Comparison of ENCODE assay signal across 9 mouse cellular contexts in the genomic region with DNA sequence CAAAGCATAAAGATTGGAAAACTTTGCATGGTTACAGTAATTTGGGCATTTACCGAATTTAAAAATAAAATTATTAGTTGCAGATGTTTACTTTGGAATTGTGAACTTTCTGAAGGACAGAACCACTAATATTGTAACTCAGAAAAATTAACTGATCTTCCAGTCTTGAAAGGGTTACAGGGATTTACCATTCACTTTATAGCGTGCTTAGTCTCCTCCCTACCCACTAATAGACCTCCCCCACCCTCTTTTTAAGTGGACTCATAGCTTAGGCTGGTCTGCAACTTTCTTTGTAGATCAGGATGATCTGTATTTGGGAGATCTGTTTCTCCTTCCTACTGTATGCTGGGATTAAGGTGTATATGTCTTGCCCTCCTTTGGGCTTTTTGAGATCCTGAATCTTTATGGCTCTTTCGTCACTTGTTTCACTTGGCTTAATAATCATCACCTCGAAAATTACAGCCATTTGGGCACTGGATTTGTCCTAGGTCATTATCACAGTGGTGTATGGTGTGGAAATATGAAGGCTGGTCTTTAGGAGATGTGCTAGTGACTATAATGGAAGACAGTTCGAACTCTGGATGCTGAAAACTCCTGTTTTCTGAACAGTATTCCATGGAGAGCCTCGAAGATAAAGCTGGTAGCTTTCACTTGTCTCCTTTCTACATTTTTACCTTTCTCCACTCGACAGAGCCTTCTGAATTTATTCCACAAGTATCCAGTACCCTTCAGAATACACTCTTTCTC. TPM values are rescaled to one million over a fixed set of nuclear protein-coding genes. Genes with fewer than 3 reads are reported as not detected.
DNase-seq lines count a peak whose midpoint lies in the region; ATAC-seq and TF ChIP-seq lines count a peak whose summit lies in the region.
"Had no signal": no experiment of that assay in that cellular context is flagged by ENCODE, and none has a peak within 500 bp of the region (broad histone marks: within the 10 kb centered on the region; RNA-seq: fewer than 3 reads in every experiment).

No protein-coding gene starts in this region.

- no peak for ATAC-seq in forebrain, embryonic 15.5 days (replicated peaks)
- no peak for ATAC-seq in liver, embryonic 16.5 days (ENCODE audit: low read depth)

- H3K4me2 ChIP-seq in forebrain, embryonic 15.5 days (replicated peaks): peak overlapping the region; percentile 82
- peak overlapping the region; percentile 64 for H3K4me2 ChIP-seq in liver, embryonic 16.5 days (ENCODE audit: low read depth, low read length)

- H3K9ac ChIP-seq in forebrain, embryonic 15.5 days (replicated peaks): peak overlapping the region; percentile 32
- peak overlapping the region; percentile 84 for H3K9ac ChIP-seq in liver, embryonic 16.5 days (ENCODE audit: low read depth, low read length)

- WGBS in forebrain, embryonic 15.5 days: 13% methylated on average over 7 of the region's 7 CpGs
- WGBS in liver, embryonic 16.5 days (ENCODE audit: insufficient replicate concordance): 14% methylated on average over 7 of the region's 7 CpGs

- 0 out of 2 replicates have a peak overlapping the region, but pooled peaks have one; percentile 14 for H3K27ac ChIP-seq in forebrain, embryonic 15.5 days (replicated peaks)
- H3K27ac ChIP-seq in liver, embryonic 16.5 days (ENCODE audit: low read length): peak overlapping the region; percentile 87

- H3K4me3 ChIP-seq in E14TG2a.4 (replicated peaks; ENCODE audit: low read length): peak overlapping the region; percentile 83
- peak overlapping the region; percentile 58 for H3K4me3 ChIP-seq in forebrain, embryonic 15.5 days
- peak overlapping the region; percentile 65 for H3K4me3 ChIP-seq in liver, embryonic 16.5 days (ENCODE audit: low read depth, low read length)

- H3K9me3 ChIP-seq in E14TG2a.4 (ENCODE audit: low read length): no peaks in the 10 kb centered on the region
- no peaks in the 10 kb centered on the region for H3K9me3 ChIP-seq in forebrain, embryonic 15.5 days
- no peaks in the 10 kb centered on the region for H3K9me3 ChIP-seq in liver, embryonic 16.5 days (replicated peaks; ENCODE audit: control insufficient read depth, low read length)

- H3K36me3 ChIP-seq in E14TG2a.4 (ENCODE audit: insufficient read depth, low read length): no peaks in the 10 kb centered on the region; the same call in 1 of the 2 replicates
- no peaks in the 10 kb centered on the region for H3K36me3 ChIP-seq in forebrain, embryonic 15.5 days
- H3K36me3 ChIP-seq in liver, embryonic 16.5 days (ENCODE audit: control insufficient read depth, insufficient read depth): no peaks in the 10 kb centered on the region

- peaks cover 37% of the 10 kb centered on the region for H3K4me1 ChIP-seq in E14TG2a.4 (replicated peaks; ENCODE audit: low read depth, low read length)
- H3K4me1 ChIP-seq in forebrain, embryonic 15.5 days: peaks cover 47% of the 10 kb centered on the region
- peaks cover 29% of the 10 kb centered on the region for H3K4me1 ChIP-seq in liver, embryonic 16.5 days (ENCODE audit: control insufficient read depth, low read depth, low read length)

- TF ChIP-seq CTCF in E14TG2a.4 (conservative IDR thresholded peaks at IDR 0.05; ENCODE audit: low read length): no peak

- DNase-seq in A20 (ENCODE audit: low read depth, low spot score): peak; percentile 52
- no peak for DNase-seq in adrenal gland, adult 2 months
- DNase-seq in B cell, adult 2 months: no peak
- no peak for DNase-seq in urinary bladder, postnatal 25 days (ENCODE audit: low spot score)
- DNase-seq: kidney, postnatal 25 days; retina, postnatal 1 day had no signal

- no peaks in the 10 kb centered on the region for H3K27me3 ChIP-seq in E14TG2a.4 (ENCODE audit: insufficient read depth, low read length)
- no peaks in the 10 kb centered on the region for H3K27me3 ChIP-seq in forebrain, embryonic 15.5 days
- H3K27me3 ChIP-seq in liver, embryonic 16.5 days (ENCODE audit: control insufficient read depth, insufficient read depth, low read depth, low read length): no peaks in the 10 kb centered on the region

RNA-seq across cellular contexts. Expression of a gene that starts 1.0 kb away (rescaled TPM):
- 2.7 and 3.4 TPM in 2 replicates for polyA plus RNA-seq in forebrain, embryonic 15.5 days (2015; fragmentation: Nextera tagmentation; extraction: Ambion mirVana)
- polyA plus RNA-seq in liver, embryonic 16.5 days (2015; fragmentation: Nextera tagmentation; extraction: Ambion mirVana): 11.0 and 14.8 TPM in 2 replicates
- total RNA-seq in adrenal gland, adult 2 months (2021): 1 to 10 TPM; 2.2 to 7.1 TPM
- 3.2 and 3.5 TPM in 2 replicates for polyA plus RNA-seq in adrenal gland, adult 2 months (2012; rRNA removed)

RNA-seq across cellular contexts. Expression of a gene that starts 2.5 kb away (rescaled TPM):
- polyA plus RNA-seq in forebrain, embryonic 15.5 days (2015; fragmentation: Nextera tagmentation; extraction: Ambion mirVana): 2.8 and 6.7 TPM in 2 replicates
- 2.0 and 6.7 TPM in 2 replicates for polyA plus RNA-seq in liver, embryonic 16.5 days (2015; fragmentation: Nextera tagmentation; extraction: Ambion mirVana)
- 10 to 100 TPM; 17.9 to 20.0 TPM for total RNA-seq in adrenal gland, adult 2 months (2021)
- 24.9 and 66.0 TPM in 2 replicates for polyA plus RNA-seq in adrenal gland, adult 2 months (2012; rRNA removed)

RNA-seq across cellular contexts. Expression of a gene that starts 5.4 kb away (rescaled TPM):
- polyA plus RNA-seq in forebrain, embryonic 15.5 days (2015; fragmentation: Nextera tagmentation; extraction: Ambion mirVana): 4.9 and 6.0 TPM in 2 replicates
- 5.5 and 9.8 TPM in 2 replicates for polyA plus RNA-seq in liver, embryonic 16.5 days (2015; fragmentation: Nextera tagmentation; extraction: Ambion mirVana)
- total RNA-seq in adrenal gland, adult 2 months (2021): 100 to 1,000 TPM; 338 to 400 TPM
- polyA plus RNA-seq in adrenal gland, adult 2 months (2012; rRNA removed): 20.2 and 33.8 TPM in 2 replicates

RNA-seq across cellular contexts. Expression of a gene that starts 6.9 kb away (rescaled TPM):
- 0.37 and 0.59 TPM in 2 replicates for polyA plus RNA-seq in forebrain, embryonic 15.5 days (2015; fragmentation: Nextera tagmentation; extraction: Ambion mirVana)
- 1.1 and 1.8 TPM in 2 replicates for polyA plus RNA-seq in liver, embryonic 16.5 days (2015; fragmentation: Nextera tagmentation; extraction: Ambion mirVana)
- total RNA-seq in adrenal gland, adult 2 months (2021): 1 to 10 TPM; 3.0 to 3.2 TPM
- polyA plus RNA-seq in adrenal gland, adult 2 months (2012; rRNA removed): 1.2 and 1.5 TPM in 2 replicates

RNA-seq across cellular contexts. Expression of a gene that starts 7.6 kb away (rescaled TPM):
- polyA plus RNA-seq in forebrain, embryonic 15.5 days (2015; fragmentation: Nextera tagmentation; extraction: Ambion mirVana): 0.46 and 0.94 TPM in 2 replicates
- polyA plus RNA-seq in liver, embryonic 16.5 days (2015; fragmentation: Nextera tagmentation; extraction: Ambion mirVana): 1.2 and 1.4 TPM in 2 replicates
- total RNA-seq in adrenal gland, adult 2 months (2021): 10 to 100 TPM; 16.8 to 18.0 TPM
- 3.0 and 3.1 TPM in 2 replicates for polyA plus RNA-seq in adrenal gland, adult 2 months (2012; rRNA removed)
